In the genomic region with DNA sequence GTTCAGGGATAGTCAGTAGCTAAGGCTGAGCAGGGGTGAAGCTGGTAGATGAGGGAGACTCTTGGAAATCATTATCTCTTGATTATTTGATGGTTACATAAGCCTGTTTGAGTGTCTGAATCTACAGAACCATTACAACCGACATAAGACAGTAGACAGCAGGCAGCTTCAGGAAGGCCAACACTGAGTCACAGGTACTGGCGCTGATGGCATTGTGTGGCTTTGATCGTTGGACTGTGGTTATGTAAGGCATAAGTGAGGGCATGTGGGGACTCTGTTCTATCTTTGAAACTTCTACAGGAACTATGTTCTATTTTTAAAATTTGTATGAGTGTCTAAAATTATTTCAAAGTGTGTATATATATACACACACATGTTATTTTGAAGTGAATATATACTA, we compare ENCODE assay signal across 17 mouse cellular contexts.
DNase-seq lines count a peak whose midpoint lies in the region; TF ChIP-seq lines count a peak whose summit lies in the region.
"Had no signal": no experiment of that assay in that cellular context is flagged by ENCODE, and none has a peak within 500 bp of the region (broad histone marks: within the 10 kb centered on the region; RNA-seq: fewer than 3 reads in every experiment).

No protein-coding gene starts in this region.

- H3K27ac ChIP-seq in left cerebral cortex, adult 2 months, result peak overlapping the region; percentile 63
- H3K27ac ChIP-seq: forebrain, embryonic 10.5 days; neural tube, embryonic 13.5 days; stomach, embryonic 15.5 days had no signal

- intact Hi-C loops in left cerebral cortex, adult 2 months (cut with DNase I), result loop anchor here (2.0 kb wide), 1 partner anchor 44 kb away; no protein-coding TSS in a partner anchor
- intact Hi-C loops in left cerebral cortex, postnatal 10 days (cut with DNase I), result no loop called here

- no peak for TF ChIP-seq CTCF in left cerebral cortex, adult 2 months (IDR thresholded peaks at IDR 0.05)

- no peak overlapping the region for H3K4me3 ChIP-seq in left cerebral cortex, adult 2 months
- H3K4me3 ChIP-seq: forebrain, embryonic 10.5 days; megakaryocyte, embryonic 14.5 days; neural tube, embryonic 13.5 days; stomach, embryonic 15.5 days had no signal

- peak; percentile 35 to 36 for DNase-seq in frontal cortex, adult 2 months (ENCODE audit: extremely low spot score in 1 of 2, low spot score in 1 of 2)
- no peak for DNase-seq in frontal cortex, postnatal 10 days (ENCODE audit: low spot score in 2 of 2)
- DNase-seq in left cerebral cortex, adult 2 months (ENCODE audit: extremely low spot score in 1 of 2, low spot score in 2 of 2), result no peak
- DNase-seq in left cerebral cortex, postnatal 10 days (ENCODE audit: extremely low spot score in 1 of 2, low spot score in 2 of 2), result no peak
- peak; percentile 49 for DNase-seq in cerebellum, adult 9-10 months
- DNase-seq in right cerebral cortex, postnatal 25 days, result peak; percentile 16
- DNase-seq in urinary bladder, postnatal 25 days (ENCODE audit: low spot score), result no peak
- DNase-seq: adrenal gland, postnatal 10 days; forebrain, postnatal 0 days; gastrocnemius, postnatal 10 days; liver; lung, adult 18-20 months; midbrain, embryonic 14.5 days had no signal

Comparison
In these comparisons a context has a peak if more than half of its experiments do, and no peak if none do; other contexts are left out.
1. DNase-seq: peak in frontal cortex, adult 2 months (2 of 2), cerebellum, adult 9-10 months (single experiment) and right cerebral cortex, postnatal 25 days (single experiment); none in frontal cortex, postnatal 10 days (0 of 2), left cerebral cortex, adult 2 months (0 of 2), left cerebral cortex, postnatal 10 days (0 of 2) and urinary bladder, postnatal 25 days (single experiment).